Mouse (Mus musculus) thymus, postnatal 36 days (tissue): ENCODE results near the gene Nlgn2.

ENCODE experiments used
- DNase-seq, 2 experiments: peaks; one replicate each; pipeline ENCODE4 v3.0.0; 2022; ENCODE audit warnings: mixed read lengths in 2 of 2

The Nlgn2 gene

DNA sequence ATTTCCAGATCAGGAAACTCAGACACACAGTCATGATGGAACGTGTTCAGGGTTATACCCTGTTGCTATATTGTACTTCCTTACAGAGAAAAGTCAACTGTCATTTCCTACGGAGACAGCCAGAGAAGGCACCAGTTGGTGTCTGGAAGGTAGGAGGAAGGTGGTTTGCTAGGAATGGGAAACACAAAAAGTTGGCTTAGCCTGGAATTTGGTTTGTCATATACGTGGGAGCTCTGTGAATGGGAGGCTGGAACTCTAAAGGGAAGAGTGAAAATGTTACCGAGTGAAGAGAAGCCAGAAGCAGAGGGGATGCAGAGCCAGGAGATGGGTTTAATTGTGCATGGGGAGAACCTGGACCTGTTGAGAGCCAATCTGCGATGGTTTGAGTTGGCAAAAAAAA is 46.2 kb downstream of the Nlgn2 start:
- no peak for DNase-seq

DNA sequence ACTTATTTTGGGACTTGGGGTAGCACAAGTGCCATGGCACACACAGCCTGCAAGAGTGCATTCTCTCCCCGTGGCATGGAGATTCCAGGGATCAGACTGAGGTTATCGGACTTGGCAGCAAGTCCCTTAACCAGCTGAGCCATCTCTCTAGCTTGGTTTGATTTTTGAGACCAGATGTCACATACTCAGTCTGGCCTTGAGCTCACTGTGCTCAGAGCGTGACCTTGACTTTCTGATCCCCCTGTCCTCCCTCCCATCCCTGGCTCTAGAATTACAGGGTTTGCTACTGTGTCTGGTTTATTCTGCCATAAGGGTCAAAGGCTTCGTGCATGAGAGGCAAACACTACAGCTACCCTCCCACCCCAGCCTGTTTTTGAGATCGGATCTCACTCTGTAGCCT is 48.2 kb downstream of the Nlgn2 start:
- DNase-seq, result no peak

DNA sequence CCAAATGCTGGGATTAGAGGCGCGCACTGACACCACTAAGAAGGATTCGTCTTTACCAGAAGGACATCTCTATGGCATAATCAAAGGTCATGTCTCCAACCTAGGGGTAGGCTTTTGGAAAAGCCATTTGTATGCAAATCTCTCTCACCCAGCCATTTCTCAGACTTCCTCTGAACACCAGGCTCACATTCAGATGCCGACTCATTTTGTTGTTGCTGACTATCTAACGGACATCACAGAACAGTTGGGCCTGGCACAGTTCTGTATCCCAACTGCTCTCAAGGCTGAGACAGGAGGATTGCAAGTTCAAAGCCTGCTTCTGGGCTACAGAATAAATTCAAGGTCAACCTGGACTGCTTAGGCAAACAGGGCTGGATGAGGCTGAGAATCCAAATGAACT is 50.3 kb downstream of the Nlgn2 start:
- DNase-seq, result no peak

DNA sequence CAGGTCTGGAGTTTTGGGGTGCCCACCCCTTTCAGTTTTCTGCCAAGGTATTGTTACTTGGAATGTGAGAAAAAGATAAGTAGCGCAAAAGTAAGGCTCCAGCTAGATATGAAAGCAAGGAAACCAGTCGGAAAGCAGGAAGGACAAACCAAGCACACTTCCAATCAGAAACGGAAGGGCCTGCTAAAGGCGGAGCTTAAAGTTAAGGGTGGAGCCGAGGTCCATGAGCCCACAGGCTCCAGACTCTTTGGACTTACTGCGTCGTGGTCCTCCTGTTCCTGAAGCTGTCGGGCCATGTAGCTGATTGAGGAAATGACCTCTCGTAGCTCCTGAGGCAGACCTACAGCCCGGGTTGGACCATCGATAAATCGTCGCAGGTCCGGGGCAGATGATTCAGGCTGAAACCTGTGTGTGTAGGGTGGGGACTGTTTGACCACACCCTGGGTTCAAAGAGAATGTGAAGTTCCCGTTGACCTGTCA is 52.8 kb downstream of the Nlgn2 start:
- no peak for DNase-seq

DNA sequence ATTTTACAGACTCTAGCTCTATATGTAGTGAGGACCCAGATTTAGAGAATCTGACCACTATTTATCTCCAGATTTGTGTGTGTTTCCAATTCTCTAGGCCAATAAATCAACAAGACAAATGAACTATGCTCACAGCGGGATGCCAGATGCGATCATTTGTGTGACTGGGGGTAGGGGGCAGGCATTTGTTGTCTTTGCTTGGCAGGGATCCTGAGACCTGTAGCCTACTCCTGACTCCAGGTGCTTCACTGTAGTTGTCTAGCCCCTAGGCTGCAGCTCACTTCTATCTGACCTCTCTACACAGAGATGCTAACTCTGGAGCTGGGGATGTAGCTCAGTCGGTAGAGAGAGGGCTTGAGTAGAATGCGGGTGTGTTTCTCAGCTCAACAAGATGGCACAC is 55.8 kb downstream of the Nlgn2 start:
- DNase-seq, result no peak

DNA sequence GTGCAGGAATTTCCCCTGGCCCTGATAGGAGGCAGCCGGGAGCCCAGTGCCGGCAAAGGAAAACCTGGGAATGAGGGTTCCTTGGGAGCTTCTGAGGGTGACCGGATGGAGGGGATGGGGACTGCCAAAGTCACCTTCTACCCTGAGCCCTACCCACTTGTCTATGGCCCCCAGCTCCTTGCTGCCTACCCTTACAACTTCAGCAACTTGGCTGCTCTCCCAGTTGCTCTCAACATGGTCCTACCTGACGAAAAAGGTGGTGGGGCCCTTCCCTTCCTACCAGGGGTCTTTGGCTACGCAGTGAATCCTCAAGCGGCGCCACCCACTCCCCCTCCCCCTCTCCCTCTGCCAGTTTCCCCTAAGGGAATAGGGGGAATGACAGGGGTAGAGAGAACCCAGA is 58.6 kb downstream of the Nlgn2 start:
- no peak for DNase-seq

DNA sequence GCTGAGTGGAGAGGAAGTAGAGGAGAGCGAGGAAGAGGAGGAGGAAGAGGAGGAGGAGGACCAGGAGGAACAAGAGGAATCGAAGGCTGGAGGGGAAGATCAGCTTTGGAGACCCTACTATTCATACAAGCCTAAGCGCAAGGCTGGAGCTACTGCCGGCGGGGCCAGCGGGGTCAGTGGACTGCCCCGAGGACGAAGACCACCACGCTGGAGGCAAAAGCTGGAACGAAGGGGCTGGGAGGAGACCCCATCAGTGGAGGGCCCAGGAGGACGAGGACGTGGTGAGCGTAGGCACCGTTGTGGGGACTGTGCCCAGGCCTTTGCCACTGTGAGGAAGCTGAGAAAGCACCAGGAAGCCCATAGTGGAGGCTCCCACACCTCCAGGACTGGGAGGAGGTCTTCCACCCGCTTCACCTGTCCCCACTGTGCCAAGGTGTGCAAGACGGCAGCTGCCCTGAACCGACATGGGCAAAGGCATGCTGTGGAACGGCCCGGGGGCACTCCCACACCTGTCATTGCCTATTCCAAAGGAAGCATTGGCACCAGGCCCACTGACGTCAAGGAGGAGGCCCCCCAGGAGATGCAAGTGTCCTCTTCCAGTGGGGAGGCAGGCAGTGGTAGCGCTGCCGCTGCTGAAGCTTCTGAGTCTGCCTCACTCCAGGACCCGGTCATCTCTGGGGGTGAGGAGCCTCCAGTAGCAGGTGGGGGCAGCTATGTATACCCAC is 59.2 kb downstream of the Nlgn2 start:
- no peak for DNase-seq

DNA sequence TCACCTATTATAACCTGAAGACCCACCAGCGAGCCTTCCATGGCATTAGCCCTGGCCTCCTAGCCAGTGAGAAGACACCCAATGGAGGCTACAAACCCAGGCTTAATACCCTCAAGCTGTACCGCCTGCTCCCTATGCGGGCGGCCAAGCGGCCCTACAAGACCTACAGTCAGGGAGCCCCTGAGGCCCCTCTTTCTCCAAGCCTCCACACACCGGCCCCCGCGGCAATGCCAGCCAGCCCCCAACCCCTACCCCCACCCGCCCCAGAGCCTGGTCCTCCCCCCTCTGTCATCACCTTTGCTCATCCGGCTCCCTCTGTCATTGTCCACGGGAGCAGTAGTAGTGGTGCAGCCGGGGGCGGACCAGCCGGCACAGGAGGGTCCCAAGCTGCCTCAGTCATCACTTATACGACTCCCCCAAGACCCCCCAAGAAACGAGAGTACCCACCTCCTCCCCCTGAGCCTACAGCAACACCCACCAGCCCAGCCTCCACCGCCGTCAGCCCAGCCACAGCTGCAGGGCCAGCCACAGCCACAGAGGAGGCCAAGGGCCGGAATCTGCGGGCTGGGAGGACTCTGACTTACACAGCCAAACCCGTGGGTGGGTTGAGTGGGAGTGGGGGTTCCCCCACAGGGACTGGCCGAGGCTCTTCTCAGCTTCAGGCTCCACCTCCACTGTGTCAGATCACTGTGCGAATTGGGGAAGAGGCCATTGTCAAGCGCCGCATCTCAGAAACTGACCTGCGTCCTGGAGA is 59.9 kb downstream of the Nlgn2 start:
- DNase-seq, result no peak

DNA sequence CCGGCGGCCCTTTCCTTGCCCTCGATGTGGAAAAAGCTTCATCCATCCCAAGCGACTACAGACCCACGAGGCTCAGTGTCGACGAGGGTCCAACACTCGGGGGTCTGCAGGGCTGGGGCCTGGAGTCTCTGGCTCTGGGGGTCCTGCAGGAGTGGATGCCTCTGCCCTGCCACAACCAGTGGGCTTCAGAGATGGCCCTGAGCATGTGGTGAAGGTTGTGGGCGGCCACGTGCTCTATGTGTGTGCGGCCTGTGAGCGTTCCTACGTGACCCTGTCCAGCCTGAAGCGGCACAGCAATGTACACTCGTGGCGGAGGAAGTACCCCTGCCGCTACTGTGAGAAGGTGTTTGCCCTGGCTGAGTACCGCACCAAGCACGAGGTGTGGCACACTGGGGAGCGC is 61.1 kb downstream of the Nlgn2 start:
- no peak for DNase-seq

DNA sequence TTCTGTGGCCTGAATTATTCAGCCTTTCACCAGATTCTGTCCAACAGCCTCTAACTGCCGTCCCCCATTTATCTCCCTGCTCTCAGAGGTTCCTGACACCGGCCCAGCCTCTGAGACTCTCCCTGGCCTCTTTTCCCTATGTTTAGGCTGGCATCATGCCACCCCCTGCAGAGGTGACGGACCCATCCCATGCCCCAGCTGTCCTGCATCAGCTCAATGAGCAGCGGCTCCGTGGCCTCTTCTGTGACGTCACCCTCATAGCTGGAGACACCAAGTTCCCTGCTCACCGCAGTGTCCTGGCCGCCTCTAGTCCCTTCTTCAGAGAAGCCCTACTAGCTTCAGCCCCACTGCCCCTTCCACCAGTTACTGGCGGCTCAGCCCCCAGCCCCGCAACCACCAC is 61.9 kb downstream of the Nlgn2 start:
- no peak for DNase-seq

DNA sequence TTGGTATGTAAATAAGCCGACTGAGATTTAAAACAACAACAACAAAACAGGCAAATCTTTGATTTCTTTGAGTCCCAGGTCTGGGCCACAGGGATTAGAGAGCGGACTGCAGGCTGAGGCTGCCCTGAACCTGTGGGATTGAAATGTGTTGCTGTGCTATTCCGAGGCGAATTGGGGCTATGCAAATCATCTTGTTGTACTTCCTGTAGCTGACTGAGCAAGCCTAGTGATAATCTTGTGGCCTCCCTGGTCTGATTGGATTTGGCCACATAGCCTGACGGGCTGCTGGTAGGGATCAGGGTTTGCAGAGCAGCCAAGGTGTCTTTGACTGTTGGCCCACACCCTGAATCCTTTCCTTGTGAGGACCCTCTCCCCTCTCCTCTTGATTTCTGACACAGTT is 62.6 kb downstream of the Nlgn2 start:
- DNase-seq, result no peak
